Comparison of ENCODE assay signal across 9 mouse cellular contexts in genomic region chr13:56611129-56611528, GRCm38 (mm10). TPM values are rescaled to one million over a fixed set of nuclear protein-coding genes. Genes with fewer than 3 reads are reported as not detected.
DNase-seq lines count a peak whose midpoint lies in the region; ATAC-seq and TF ChIP-seq lines count a peak whose summit lies in the region.
"Had no signal": no experiment of that assay in that cellular context is flagged by ENCODE, and none has a peak within 500 bp of the region (broad histone marks: within the 10 kb centered on the region; RNA-seq: fewer than 3 reads in every experiment).

No protein-coding gene starts in this region.

- H3K27me3 ChIP-seq in kidney, postnatal 0 days (ENCODE audit: insufficient read depth, low read length), result peaks cover 4% of the 10 kb centered on the region; the same call in 1 of the 2 replicates
- no peaks in the 10 kb centered on the region; the same call in 1 of the 2 replicates for H3K27me3 ChIP-seq in cerebellum, adult 2 months (ENCODE audit: control insufficient read depth, insufficient read depth, low read length)
- H3K27me3 ChIP-seq: Patski had no signal

- no peak overlapping the region for H3K9ac ChIP-seq in kidney, postnatal 0 days (ENCODE audit: low read depth, low read length)

- ATAC-seq in kidney, postnatal 0 days (replicated peaks; ENCODE audit: low FRiP score, low read depth), result no peak
- ATAC-seq in granulocyte monocyte progenitor cell, adult 5-6 weeks (replicated peaks; ENCODE audit: poor library complexity, severe bottlenecking), result peak; percentile 54
- peak; percentile 57 for ATAC-seq in megakaryocyte progenitor cell, adult 5-6 weeks (replicated peaks; ENCODE audit: poor library complexity)
- ATAC-seq: Patski had no signal

- H3K4me1 ChIP-seq in kidney, postnatal 0 days (replicated peaks; ENCODE audit: insufficient read depth, low read length), result peaks cover 40% of the 10 kb centered on the region
- peaks cover 57% of the 10 kb centered on the region for H3K4me1 ChIP-seq in bone marrow macrophage, adult 2 months (ENCODE audit: control insufficient read depth, insufficient read depth, low read length)
- peaks cover 7% of the 10 kb centered on the region; the same call in 1 of the 2 replicates for H3K4me1 ChIP-seq in cerebellum, adult 2 months (ENCODE audit: control insufficient read depth, insufficient read depth, low read length)

- no peak for DNase-seq in kidney, postnatal 0 days (ENCODE audit: low spot score)
- DNase-seq in kidney, adult 18-20 months, result no peak
- DNase-seq in cerebellum, adult 2 months, result no peak
- DNase-seq in cerebellum, postnatal 4 days (ENCODE audit: low spot score in 2 of 2), result no peak
- DNase-seq: kidney, adult 9 months had no signal

- H3K4me2 ChIP-seq in kidney, postnatal 0 days (ENCODE audit: low read length), result peak overlapping the region; percentile 77

- no peak overlapping the region for H3K27ac ChIP-seq in kidney, postnatal 0 days
- peak overlapping the region; percentile 34 for H3K27ac ChIP-seq in bone marrow macrophage, adult 2 months (ENCODE audit: insufficient read depth, low read depth, low read length)
- no peak overlapping the region for H3K27ac ChIP-seq in cerebellum, adult 2 months (ENCODE audit: insufficient read depth, low read length)

- WGBS in kidney, postnatal 0 days, result 52% methylated on average over 4 of the region's 4 CpGs
- 88% methylated on average over 4 of the region's 4 CpGs for WGBS in cerebellum, adult 2 months

- peak overlapping the region; percentile 48; the same call in 1 of the 2 replicates for H3K4me3 ChIP-seq in kidney, postnatal 0 days (replicated peaks; ENCODE audit: low read depth, low read length)
- no peak overlapping the region for H3K4me3 ChIP-seq in bone marrow macrophage, adult 2 months (ENCODE audit: insufficient read depth, low read length)
- H3K4me3 ChIP-seq in cerebellum, adult 2 months (replicated peaks; ENCODE audit: insufficient read depth, low read depth, low read length), result no peak overlapping the region

- no peaks in the 10 kb centered on the region for H3K36me3 ChIP-seq in kidney, postnatal 0 days (ENCODE audit: insufficient read depth, low read length)

- no peaks in the 10 kb centered on the region for H3K9me3 ChIP-seq in kidney, postnatal 0 days (replicated peaks; ENCODE audit: low read length)

- no peak for TF ChIP-seq POLR2A in bone marrow macrophage, adult 2 months (IDR thresholded peaks at IDR 0.05; ENCODE audit: borderline replicate concordance, low read depth, low read length)
- no peak for TF ChIP-seq POLR2A in cerebellum, adult 2 months (IDR thresholded peaks at IDR 0.05; ENCODE audit: borderline replicate concordance, insufficient read depth, low read length)

- no peak for TF ChIP-seq CTCF in kidney, postnatal 0 days (IDR thresholded peaks at IDR 0.05; ENCODE audit: low read depth)
- TF ChIP-seq CTCF in bone marrow macrophage, adult 2 months (IDR thresholded peaks at IDR 0.05; ENCODE audit: low read depth, low read length), result no peak
- no peak for TF ChIP-seq CTCF in cerebellum, adult 2 months (IDR thresholded peaks at IDR 0.05; ENCODE audit: borderline replicate concordance, insufficient read depth, low read depth, low read length)

RNA-seq across cellular contexts. Expression of gene Tgfbi, which starts 1.8 kb away (rescaled TPM):
- polyA plus RNA-seq in kidney, postnatal 0 days (2015; fragmentation: Nextera tagmentation; extraction: Ambion mirVana), result 116 and 133 TPM in 2 replicates
- 386 and 398 TPM in 2 replicates for polyA plus RNA-seq in bone marrow macrophage, adult 2 months (2012; ENCODE audit: insufficient read depth, insufficient read length, missing spikeins)
- 10.1 and 15.3 TPM in 2 replicates for total RNA-seq in granulocyte monocyte progenitor cell, adult 5-6 weeks (2014; fragmentation: Nextera tagmentation)
- 15.6 and 21.7 TPM in 2 replicates for total RNA-seq in granulocyte monocyte progenitor cell, adult 5-6 weeks (2017)
- 8.4 and 10.1 TPM in 2 replicates for total RNA-seq in megakaryocyte progenitor cell, adult 5-6 weeks (2015)
- 15.4 and 15.7 TPM in 2 replicates for total RNA-seq in megakaryocyte progenitor cell, adult 5-6 weeks (2017)
- polyA plus RNA-seq in cerebellum, adult 2 months (2012; rRNA removed), result 4.9 and 5.1 TPM in 2 replicates

Comparison
In these comparisons a context has a peak if more than half of its experiments do, and no peak if none do; other contexts are left out.
1. RNA of gene Tgfbi, which starts 1.8 kb away (polyA plus RNA-seq): 386 to 398 TPM in bone marrow macrophage, adult 2 months and 116 to 133 TPM in kidney, postnatal 0 days; 4.9 to 5.1 TPM in cerebellum, adult 2 months; every median in the first group is over 10 times any median in the second.